Mouse (Mus musculus) intestine, postnatal 0 days (tissue): ENCODE results near the gene Pofut1. TPM values are rescaled to one million over a fixed set of nuclear protein-coding genes. Genes with fewer than 3 reads are reported as not detected.

Experiments
- ATAC-seq: fragments of 200-750 bp; cut with Nextera tagmentation; 2 replicates; pipeline ENCODE4 v1.8.0; 2017; ENCODE audit warnings: mild to moderate bottlenecking, moderate TSS enrichment, moderate library complexity
- H3K27ac ChIP-seq: fragments of 300-500 bp; sonication (generic); 2 replicates; pipeline ENCODE4 v1.5.1; 2014; ENCODE audit warnings: mild to moderate bottlenecking, low read depth, low read length, moderate library complexity
- H3K27me3 ChIP-seq: fragments of 300-500 bp; sonication (generic); replicated peaks from 2 replicates; pipeline ENCODE4 v1.6.1; 2014; ENCODE audit warnings: low read length, mixed read lengths; ENCODE audit not compliant: control insufficient read depth, insufficient read depth
- H3K36me3 ChIP-seq: fragments of 300-500 bp; sonication (generic); 2 replicates; pipeline ENCODE4 v1.6.1; 2014; ENCODE audit warnings: mild to moderate bottlenecking, moderate library complexity; ENCODE audit not compliant: control insufficient read depth, insufficient read depth
- H3K4me1 ChIP-seq: fragments of 300-500 bp; sonication (generic); replicated peaks from 2 replicates; pipeline ENCODE4 v1.6.1; 2014; ENCODE audit warnings: antibody characterized with exemption, low read length, mixed read lengths; ENCODE audit not compliant: control insufficient read depth, insufficient read depth
- H3K4me2 ChIP-seq: fragments of 300-500 bp; sonication (generic); replicated peaks from 2 replicates; pipeline ENCODE4 v1.6.1; 2014; ENCODE audit warnings: low read depth, mild to moderate bottlenecking, moderate library complexity
- H3K4me3 ChIP-seq: fragments of 300-500 bp; sonication (generic); 2 replicates; pipeline ENCODE4 v1.5.1; 2014; ENCODE audit warnings: low read depth, low read length
- H3K9ac ChIP-seq: fragments of 300-500 bp; sonication (generic); 2 replicates; pipeline ENCODE4 v1.6.1; 2014; ENCODE audit warnings: mild to moderate bottlenecking, low read depth, low read length
- H3K9me3 ChIP-seq: fragments of 300-500 bp; sonication (generic); 2 replicates; pipeline ENCODE4 v1.6.1; 2016; ENCODE audit warnings: mixed run types; ENCODE audit not compliant: control insufficient read depth
- CTCF ChIP-seq: sonication (generic); IDR thresholded peaks from 2 replicates; pipeline ENCODE4 v1.5.1; 2016; ENCODE audit warnings: low read depth, mild to moderate bottlenecking, control low read depth, antibody characterized with exemption, moderate library complexity
- WGBS: fragments of 180-500 bp; shearing (Covaris S2); extraction: QIAGEN DNeasy Blood & Tissue Kit; methylation state at CpG from one replicate; pipeline ENCODE4 v1.1.7; 2014; 5-methylcytosine and 5-hydroxymethylcytosine counted together
- polyA plus RNA-seq: library from polyadenylated mRNA; unstranded; fragments of >200 nt; fragmentation: Nextera tagmentation; extraction: Ambion mirVana; gene quantifications from 2 replicates; pipeline ENCODE4 v1.2.1, GENCODE M21; 2015

Gene Pofut1
- polyA plus RNA-seq, 1 experiment from 2014 or later: 7.5 TPM

DNA sequence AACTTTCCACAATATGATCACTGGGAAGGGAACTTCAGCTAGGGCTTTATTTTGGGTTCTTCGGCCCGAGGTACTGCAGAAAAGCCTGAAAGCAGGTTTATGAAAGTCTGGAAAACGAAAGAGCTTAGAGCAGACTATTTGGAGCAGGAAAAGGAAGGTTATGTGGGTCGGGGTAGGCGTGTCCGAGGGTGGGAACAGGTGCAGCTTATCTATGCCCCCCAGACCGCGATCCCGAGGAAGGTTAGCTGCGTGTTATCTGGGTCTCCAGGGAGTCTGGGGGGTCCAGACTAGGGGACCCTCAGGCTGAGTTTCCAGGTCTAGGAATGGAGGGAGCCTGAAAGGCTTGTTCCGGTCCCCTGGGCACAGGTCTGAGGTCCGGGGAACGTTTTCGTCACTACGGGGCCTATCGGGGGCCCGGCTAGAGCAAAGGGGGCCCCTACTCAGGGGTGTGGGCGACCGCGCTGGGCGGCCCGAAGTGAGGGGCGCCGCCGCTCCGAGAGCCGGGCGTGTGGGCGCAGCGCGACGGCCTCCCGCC is 565 bp upstream of the Pofut1 start:
- ATAC-seq: peak; percentile 50
- no peak for TF ChIP-seq CTCF
- Histone ChIP-seq H3K4me1 (peaks cover 15% of the 10 kb centered on the region), H3K4me2 (peak overlapping the region; percentile 77), H3K4me3 (peak overlapping the region; percentile 95), H3K27ac (peak overlapping the region; percentile 99), H3K36me3 (peaks cover 25% of the 10 kb centered on the region), H3K9me3 (no peaks in the 10 kb centered on the region), H3K27me3 (no peaks in the 10 kb centered on the region), H3K9ac (peak overlapping the region; percentile 99)
- WGBS: under 1% methylated on average over 27 of the region's 33 CpGs

DNA sequence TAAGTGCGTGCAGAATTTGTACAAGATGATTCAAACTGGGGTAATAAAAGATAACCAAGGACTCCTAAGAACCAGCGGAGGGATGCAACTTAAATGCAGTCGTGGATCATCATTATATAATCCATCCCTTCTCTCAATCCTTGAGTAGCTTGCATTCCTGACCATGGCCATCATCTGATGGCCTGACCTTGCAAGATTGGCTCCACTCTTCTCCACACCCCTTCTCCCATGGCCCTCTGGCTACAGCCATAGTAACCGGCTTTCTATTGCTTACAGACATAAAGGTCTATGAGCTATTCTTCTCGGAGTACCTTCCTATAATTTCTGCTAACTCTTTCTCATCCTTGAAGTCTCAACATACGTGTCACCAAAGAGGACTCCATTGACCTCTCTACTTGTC is 823 bp downstream of the Pofut1 start:
- H3K36me3 ChIP-seq: peaks cover 18% of the 10 kb centered on the region
- 30% methylated on average over 6 of the region's 6 CpGs for WGBS
- H3K4me3 ChIP-seq: peak overlapping the region; percentile 95
- peak overlapping the region; percentile 99; the same call in 1 of the 2 replicates for H3K9ac ChIP-seq
- no peaks in the 10 kb centered on the region for H3K9me3 ChIP-seq
- H3K27me3 ChIP-seq: no peaks in the 10 kb centered on the region
- H3K4me2 ChIP-seq: peak overlapping the region; percentile 77
- H3K27ac ChIP-seq: peak overlapping the region; percentile 99
- no peak for TF ChIP-seq CTCF
- ATAC-seq: no peak
- H3K4me1 ChIP-seq: peaks cover 10% of the 10 kb centered on the region

DNA sequence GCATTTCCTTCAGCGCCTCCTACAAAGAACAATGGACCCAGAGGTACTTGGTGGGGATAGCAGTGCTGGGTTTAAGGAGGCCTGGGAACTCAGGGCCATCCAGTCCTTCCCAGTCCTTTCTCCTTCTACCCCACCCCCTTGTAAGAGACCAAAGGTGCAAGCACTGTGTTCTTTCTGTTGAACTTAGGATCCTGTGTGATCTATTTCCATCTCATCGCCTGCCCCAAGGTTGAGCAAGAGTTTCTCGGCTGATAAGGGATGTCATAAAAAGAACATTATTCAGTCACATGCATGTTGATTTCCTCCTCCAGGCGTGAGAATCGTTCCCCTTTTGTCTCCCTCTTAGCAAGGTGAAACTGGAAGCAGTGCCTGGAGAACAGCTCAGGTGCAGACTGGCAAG is 8.4 kb downstream of the Pofut1 start:
- TF ChIP-seq CTCF: no peak
- Histone ChIP-seq H3K4me3 (no peak overlapping the region), H3K27ac (peak overlapping the region; percentile 93), H3K4me1 (peaks cover 3% of the 10 kb centered on the region; the same call in 1 of the 2 replicates), H3K27me3 (no peaks in the 10 kb centered on the region), H3K9ac (peak overlapping the region; percentile 26; the same call in 1 of the 2 replicates), H3K9me3 (no peaks in the 10 kb centered on the region), H3K36me3 (peaks cover 33% of the 10 kb centered on the region), H3K4me2 (no peak overlapping the region)
- 40% methylated on average over 5 of the region's 5 CpGs for WGBS
- ATAC-seq: peak; percentile 98

DNA sequence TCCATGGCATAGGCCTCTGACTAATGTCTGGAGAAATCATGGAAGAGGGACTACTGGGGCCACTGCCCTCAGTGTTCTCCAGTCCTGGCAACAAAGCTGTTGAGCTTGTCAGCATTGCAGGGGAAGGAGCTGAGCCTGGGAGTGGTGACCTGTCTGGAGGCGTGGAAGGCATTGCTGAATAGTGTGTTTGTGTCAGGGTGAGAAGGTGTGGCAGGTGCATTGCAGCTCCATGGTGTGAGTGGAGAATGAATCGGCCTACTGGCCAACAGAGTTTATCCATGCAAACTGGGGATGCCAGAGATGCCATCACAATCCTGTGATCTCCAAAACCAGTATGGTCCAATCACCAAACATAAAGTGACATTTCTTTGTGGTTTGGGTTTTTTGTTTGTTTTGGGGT is 15.3 kb downstream of the Pofut1 start:
- 0 out of 2 replicates have a peak overlapping the region, but pooled peaks have one; percentile 46 for H3K27ac ChIP-seq
- H3K4me3 ChIP-seq: no peak overlapping the region
- no peak overlapping the region for H3K4me2 ChIP-seq
- no peak overlapping the region for H3K9ac ChIP-seq
- no peaks in the 10 kb centered on the region for H3K27me3 ChIP-seq
- H3K4me1 ChIP-seq: peaks cover 8% of the 10 kb centered on the region; the same call in 1 of the 2 replicates
- H3K9me3 ChIP-seq: no peaks in the 10 kb centered on the region
- 51% methylated on average over 2 of the region's 2 CpGs for WGBS
- no peak for TF ChIP-seq CTCF
- H3K36me3 ChIP-seq: peaks cover 21% of the 10 kb centered on the region
- ATAC-seq: peak; percentile 7; the same call in 1 of the 2 replicates

DNA sequence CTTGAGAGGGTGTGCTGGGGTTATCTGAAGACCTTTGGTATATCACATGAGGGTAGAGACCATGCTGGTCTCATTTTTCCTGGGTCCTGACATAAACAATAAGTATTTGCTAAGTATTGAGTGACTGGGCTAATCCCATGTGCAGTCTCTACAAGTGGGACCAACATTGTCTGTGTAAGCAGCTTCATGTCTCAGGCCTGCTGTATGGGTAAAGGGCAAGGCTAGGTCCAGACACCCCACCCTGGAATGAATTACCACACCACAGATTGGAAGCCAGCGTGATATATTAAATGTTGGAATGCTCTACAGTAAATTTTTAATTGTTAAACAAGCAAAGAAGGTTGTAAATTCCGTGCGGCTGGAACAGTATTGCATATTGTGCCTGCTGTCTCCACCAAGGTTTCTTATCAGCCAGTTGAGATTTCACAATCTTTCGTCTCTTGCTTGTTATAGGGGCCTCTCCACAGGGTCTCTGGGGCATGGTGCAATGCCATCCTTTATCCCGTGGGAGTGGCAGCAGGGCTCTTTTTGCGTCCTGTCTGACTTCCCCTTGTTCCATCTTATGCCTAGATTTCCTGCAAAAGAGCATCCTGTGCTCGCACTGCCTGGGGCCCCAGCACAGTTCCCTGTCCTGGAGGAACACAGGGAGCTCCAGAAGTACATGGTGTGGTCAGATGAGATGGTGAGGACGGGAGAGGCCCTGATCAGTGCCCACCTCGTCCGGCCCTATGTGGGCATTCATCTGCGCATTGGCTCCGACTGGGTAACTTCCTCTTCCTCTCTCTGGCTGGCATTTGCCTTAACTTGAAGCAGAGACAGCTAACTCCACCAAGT is 17.9 kb downstream of the Pofut1 start:
- TF ChIP-seq CTCF: no peak
- Histone ChIP-seq H3K4me2 (peak overlapping the region; percentile 30; the same call in 1 of the 2 replicates), H3K36me3 (peaks cover 41% of the 10 kb centered on the region), H3K4me1 (peaks cover 8% of the 10 kb centered on the region; the same call in 1 of the 2 replicates), H3K4me3 (no peak overlapping the region), H3K9me3 (no peaks in the 10 kb centered on the region), H3K9ac (peak overlapping the region; percentile 17; the same call in 1 of the 2 replicates), H3K27ac (peak overlapping the region; percentile 88), H3K27me3 (no peaks in the 10 kb centered on the region)
- 36% methylated on average over 12 of the region's 12 CpGs for WGBS
- peak; percentile 95 for ATAC-seq
